Mouse (Mus musculus): ENCODE results near the gene Cfap206. TPM values are rescaled to one million over a fixed set of nuclear protein-coding genes. Genes with fewer than 3 reads are reported as not detected.

Gene Cfap206
- polyA plus RNA-seq, 1 experiment from 2014 or later = not detected

DNA sequence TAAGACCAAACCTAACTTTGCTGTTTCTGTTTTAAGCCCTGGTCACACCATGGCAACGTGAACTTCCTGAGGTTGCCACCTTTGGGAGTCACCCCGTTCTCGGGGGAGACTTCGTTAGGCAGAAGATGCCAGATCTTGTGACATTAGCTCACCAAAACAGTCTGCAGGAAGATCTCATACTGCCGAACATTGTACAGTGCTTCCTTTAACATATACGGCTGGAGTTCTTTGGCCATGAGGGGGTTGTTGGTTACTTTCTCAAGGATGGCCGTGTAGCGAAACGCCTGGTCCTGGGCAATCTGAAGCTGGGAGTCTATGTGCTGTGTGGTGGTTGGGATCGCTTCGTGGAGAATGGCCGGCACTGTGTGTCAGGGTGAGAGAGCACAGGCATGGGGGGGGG lies 10.6 kb downstream of the Cfap206 start:
- Histone ChIP-seq H3K4me3 (no peak overlapping the region), H3K4me2 (no peak overlapping the region), H3K4me1 (no peaks in the 10 kb centered on the region), H3K9me3 (no peaks in the 10 kb centered on the region), H3K9ac (no peak overlapping the region), H3K27ac (no peak overlapping the region), H3K27me3 (no peaks in the 10 kb centered on the region), H3K36me3 (no peaks in the 10 kb centered on the region)
- WGBS = 97% methylated on average over 12 of the region's 12 CpGs
- ATAC-seq (ENCODE audit: insufficient number of reproducible peaks, low FRiP score, low TSS enrichment, low read depth) = no peak

DNA sequence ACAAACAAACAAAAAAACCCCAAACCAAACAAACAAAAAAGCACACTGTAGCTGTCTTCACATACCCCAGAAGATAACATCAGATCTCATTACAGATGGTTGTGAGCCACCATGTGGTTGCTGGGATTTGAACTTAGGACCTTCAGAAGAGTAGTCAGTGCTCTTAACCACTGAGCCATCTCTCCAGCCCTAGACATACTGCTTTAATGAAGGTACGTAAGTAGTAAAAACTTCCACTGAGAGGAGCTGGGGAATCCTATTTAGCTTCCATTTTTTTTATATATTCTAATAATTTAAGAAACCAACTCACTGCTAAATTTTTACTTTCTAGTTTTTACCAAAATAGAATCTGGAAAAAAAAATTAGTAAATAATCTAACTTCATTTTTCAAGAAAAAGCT lies 14.9 kb downstream of the Cfap206 start:
- H3K9me3 ChIP-seq = no peaks in the 10 kb centered on the region
- H3K4me1 ChIP-seq = no peaks in the 10 kb centered on the region
- no peak overlapping the region for H3K9ac ChIP-seq
- 93% methylated on average over 1 of the region's 1 CpGs for WGBS
- no peaks in the 10 kb centered on the region for H3K27me3 ChIP-seq
- H3K27ac ChIP-seq = no peak overlapping the region
- no peak for ATAC-seq (ENCODE audit: insufficient number of reproducible peaks, low FRiP score, low TSS enrichment, low read depth)
- H3K36me3 ChIP-seq = no peaks in the 10 kb centered on the region
- no peak overlapping the region for H3K4me3 ChIP-seq
- H3K4me2 ChIP-seq = no peak overlapping the region

GRCm38 (mm10) chr4:34708127-34708526 lies 21.9 kb downstream of the Cfap206 start:
- no peaks in the 10 kb centered on the region for H3K4me1 ChIP-seq
- WGBS = 72% methylated on average over 3 of the region's 3 CpGs
- ATAC-seq (ENCODE audit: insufficient number of reproducible peaks, low FRiP score, low TSS enrichment, low read depth) = no peak
- no peak overlapping the region for H3K4me2 ChIP-seq
- no peak overlapping the region for H3K27ac ChIP-seq
- no peaks in the 10 kb centered on the region for H3K27me3 ChIP-seq
- H3K36me3 ChIP-seq = no peaks in the 10 kb centered on the region
- no peaks in the 10 kb centered on the region for H3K9me3 ChIP-seq
- no peak overlapping the region for H3K9ac ChIP-seq
- no peak overlapping the region for H3K4me3 ChIP-seq

DNA sequence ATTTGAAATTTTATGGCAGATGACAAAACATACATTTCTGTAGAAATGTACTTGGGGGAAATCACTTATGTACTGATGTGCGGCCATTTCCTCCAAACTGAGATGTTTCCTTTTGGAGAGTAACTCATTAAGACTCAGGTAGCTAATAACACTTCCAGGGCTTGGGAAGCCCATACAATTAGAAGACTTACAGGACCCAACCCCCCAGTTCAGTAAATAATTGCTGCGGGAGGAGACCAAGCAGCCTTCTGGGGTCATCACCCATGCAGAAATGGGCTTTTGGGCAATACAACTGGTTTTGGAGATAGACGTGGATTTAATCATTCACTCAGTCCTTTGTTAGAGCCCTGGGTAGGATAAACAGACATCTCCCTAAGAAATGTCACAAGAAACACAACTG lies 22.8 kb downstream of the Cfap206 start:
- Histone ChIP-seq H3K4me3 (no peak overlapping the region), H3K27ac (no peak overlapping the region), H3K9ac (no peak overlapping the region), H3K4me2 (no peak overlapping the region), H3K27me3 (no peaks in the 10 kb centered on the region), H3K4me1 (no peaks in the 10 kb centered on the region), H3K9me3 (no peaks in the 10 kb centered on the region), H3K36me3 (no peaks in the 10 kb centered on the region)
- 77% methylated on average over 3 of the region's 3 CpGs for WGBS
- no peak for ATAC-seq (ENCODE audit: insufficient number of reproducible peaks, low FRiP score, low TSS enrichment, low read depth)

GRCm38 (mm10) chr4:34703029-34703428 lies 27.0 kb downstream of the Cfap206 start:
- H3K9ac ChIP-seq = no peak overlapping the region
- no peaks in the 10 kb centered on the region for H3K4me1 ChIP-seq
- no peaks in the 10 kb centered on the region for H3K9me3 ChIP-seq
- ATAC-seq (ENCODE audit: insufficient number of reproducible peaks, low FRiP score, low TSS enrichment, low read depth) = no peak
- no peak overlapping the region for H3K27ac ChIP-seq
- WGBS = 64% methylated on average over 4 of the region's 4 CpGs
- no peak overlapping the region for H3K4me2 ChIP-seq
- no peaks in the 10 kb centered on the region for H3K36me3 ChIP-seq
- no peaks in the 10 kb centered on the region for H3K27me3 ChIP-seq
- no peak overlapping the region for H3K4me3 ChIP-seq

DNA sequence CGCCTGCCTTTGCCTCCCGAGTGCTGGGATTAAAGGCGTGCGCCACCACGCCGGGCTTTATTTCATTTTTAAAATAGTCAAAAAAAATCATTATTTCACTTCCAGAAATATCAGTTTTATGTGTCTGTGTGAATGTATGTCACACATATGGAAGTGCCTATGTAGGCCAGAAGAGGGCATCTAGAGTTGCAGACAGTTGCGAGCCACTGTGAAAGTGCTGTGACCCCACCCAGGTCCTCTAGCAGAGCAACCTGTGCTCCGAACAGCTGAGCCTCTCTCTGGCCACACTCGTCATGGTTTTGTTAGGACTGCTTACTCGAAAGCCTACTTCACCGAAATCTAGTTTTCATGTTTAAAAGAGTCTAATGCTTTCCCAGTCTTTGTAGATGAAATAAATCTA lies 27.8 kb downstream of the Cfap206 start:
- no peaks in the 10 kb centered on the region for H3K4me1 ChIP-seq
- H3K36me3 ChIP-seq = no peaks in the 10 kb centered on the region
- ATAC-seq (ENCODE audit: insufficient number of reproducible peaks, low FRiP score, low TSS enrichment, low read depth) = no peak
- no peak overlapping the region for H3K27ac ChIP-seq
- no peaks in the 10 kb centered on the region for H3K27me3 ChIP-seq
- no peaks in the 10 kb centered on the region for H3K9me3 ChIP-seq
- no peak overlapping the region for H3K4me2 ChIP-seq
- H3K4me3 ChIP-seq = no peak overlapping the region
- H3K9ac ChIP-seq = no peak overlapping the region
- 93% methylated on average over 11 of the region's 11 CpGs for WGBS

- Histone ChIP-seq H3K4me3 (no peak overlapping the region), H3K4me2 (no peak overlapping the region), H3K9me3 (no peaks in the 10 kb centered on the region), H3K9ac (no peak overlapping the region), H3K27me3 (no peaks in the 10 kb centered on the region), H3K27ac (no peak overlapping the region), H3K36me3 (no peaks in the 10 kb centered on the region), H3K4me1 (no peaks in the 10 kb centered on the region)
- WGBS = 38% methylated on average over 5 of the region's 5 CpGs
- no peak for ATAC-seq (ENCODE audit: insufficient number of reproducible peaks, low FRiP score, low TSS enrichment, low read depth)
These were observed 28.5 kb downstream of the Cfap206 start for GRCm38 (mm10) chr4:34701528-34701927.

DNA sequence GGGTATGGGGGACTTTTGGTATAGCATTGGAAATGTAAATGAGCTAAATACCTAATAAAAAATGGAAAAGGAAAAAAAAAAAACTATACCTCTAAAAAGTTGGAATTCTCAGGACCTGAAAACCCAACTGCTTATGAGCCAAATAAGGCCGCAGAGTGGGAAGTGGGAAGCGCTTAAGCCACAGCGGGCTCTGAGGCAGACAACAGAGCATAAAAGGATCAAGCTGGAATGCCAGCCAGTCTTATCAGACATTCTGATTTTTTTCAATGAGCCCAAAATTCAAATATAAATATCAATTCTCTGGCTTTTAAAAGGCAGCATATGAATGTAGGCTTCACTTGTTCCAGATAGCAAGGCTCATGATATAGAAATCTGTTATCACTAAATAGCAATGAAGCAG lies 42.0 kb downstream of the Cfap206 start:
- H3K4me1 ChIP-seq = no peaks in the 10 kb centered on the region; the same call in 1 of the 2 replicates
- H3K27me3 ChIP-seq = no peaks in the 10 kb centered on the region
- H3K36me3 ChIP-seq = no peaks in the 10 kb centered on the region
- H3K9me3 ChIP-seq = no peaks in the 10 kb centered on the region
- H3K9ac ChIP-seq = no peak overlapping the region
- no peak overlapping the region for H3K27ac ChIP-seq
- 77% methylated on average over 3 of the region's 3 CpGs for WGBS
- peak overlapping the region; percentile 91; the same call in 1 of the 2 replicates for H3K4me3 ChIP-seq
- ATAC-seq (ENCODE audit: insufficient number of reproducible peaks, low FRiP score, low TSS enrichment, low read depth) = no peak
- H3K4me2 ChIP-seq = peak overlapping the region; percentile 12; the same call in 1 of the 2 replicates

- Histone ChIP-seq H3K36me3 (0 out of 2 replicates have a peak, but pooled peaks cover 3% of the 10 kb centered on the region), H3K27ac (peak within 1 kb of the TSS; percentile 94), H3K4me2 (peak within 1 kb of the TSS; percentile 53), H3K9me3 (no peaks in the 10 kb centered on the region), H3K4me3 (peak within 1 kb of the TSS; percentile 91), H3K4me1 (no peaks in the 10 kb centered on the region; the same call in 1 of the 2 replicates), H3K27me3 (no peaks in the 10 kb centered on the region), H3K9ac (peak within 1 kb of the TSS; percentile 82)
- peak; percentile 92 for ATAC-seq (ENCODE audit: insufficient number of reproducible peaks, low FRiP score, low TSS enrichment, low read depth)
- WGBS = under 1% methylated on average over 64 of the region's 65 CpGs
These were observed 43.0 kb downstream of the Cfap206 start, which contains the start of gene Slc35a1 for GRCm38 (mm10) chr4:34686874-34687567. TSS of gene Slc35a1 (minus strand) at chr4:34687438.

GRCm38 (mm10) chr4:34680530-34680929 lies 49.5 kb downstream of the Cfap206 start:
- WGBS = 89% methylated on average over 5 of the region's 5 CpGs
- ATAC-seq (ENCODE audit: insufficient number of reproducible peaks, low FRiP score, low TSS enrichment, low read depth) = no peak

GRCm38 (mm10) chr4:34673721-34674120 lies 56.3 kb downstream of the Cfap206 start:
- H3K36me3 ChIP-seq = peaks cover 28% of the 10 kb centered on the region
- 82% methylated on average over 5 of the region's 5 CpGs for WGBS
- ATAC-seq (ENCODE audit: insufficient number of reproducible peaks, low FRiP score, low TSS enrichment, low read depth) = no peak

More at GRCm38 (mm10) chr4:34680530-34680929, 49.5 kb downstream of the Cfap206 start:
- Histone ChIP-seq H3K27ac (no peak overlapping the region), H3K4me3 (no peak overlapping the region), H3K36me3 (peaks cover 20% of the 10 kb centered on the region), H3K4me2 (no peak overlapping the region), H3K4me1 (no peaks in the 10 kb centered on the region), H3K9ac (no peak overlapping the region), H3K9me3 (no peaks in the 10 kb centered on the region), H3K27me3 (no peaks in the 10 kb centered on the region)

DNA sequence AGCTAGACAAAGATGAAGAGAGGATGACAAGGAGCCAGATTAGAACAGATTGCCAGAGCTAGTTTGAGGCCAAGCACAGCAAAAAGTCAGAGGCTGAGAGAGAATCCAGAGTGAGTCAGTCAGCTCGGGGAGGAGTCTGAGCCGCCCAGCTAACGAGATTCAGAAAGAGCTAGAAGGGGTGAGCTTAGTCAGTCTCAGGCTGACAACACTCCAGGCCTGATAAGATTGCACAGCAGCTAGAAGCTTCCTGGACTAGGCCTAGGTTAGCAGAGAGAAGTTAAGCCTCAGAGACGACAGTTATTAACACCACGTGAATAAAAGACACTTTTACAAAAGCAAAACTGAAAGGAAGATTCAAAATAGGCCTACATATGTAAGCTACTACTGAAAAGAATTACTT lies 62.1 kb downstream of the Cfap206 start:
- peaks cover 48% of the 10 kb centered on the region for H3K36me3 ChIP-seq
- H3K9ac ChIP-seq = no peak overlapping the region
- no peak overlapping the region for H3K4me3 ChIP-seq
- H3K4me2 ChIP-seq = no peak overlapping the region
- H3K4me1 ChIP-seq = no peaks in the 10 kb centered on the region
- no peaks in the 10 kb centered on the region for H3K27me3 ChIP-seq
- H3K27ac ChIP-seq = no peak overlapping the region
- no peaks in the 10 kb centered on the region for H3K9me3 ChIP-seq
- 93% methylated on average over 5 of the region's 5 CpGs for WGBS
- no peak for ATAC-seq (ENCODE audit: insufficient number of reproducible peaks, low FRiP score, low TSS enrichment, low read depth)

More at GRCm38 (mm10) chr4:34673721-34674120, 56.3 kb downstream of the Cfap206 start:
- no peaks in the 10 kb centered on the region for H3K27me3 ChIP-seq
- no peaks in the 10 kb centered on the region for H3K9me3 ChIP-seq
- H3K4me3 ChIP-seq = no peak overlapping the region
- H3K27ac ChIP-seq = no peak overlapping the region
- H3K4me2 ChIP-seq = no peak overlapping the region
- H3K4me1 ChIP-seq = no peaks in the 10 kb centered on the region
- H3K9ac ChIP-seq = no peak overlapping the region

All from limb, embryonic 15.5 days (tissue).